Mouse (Mus musculus) liver (tissue): ENCODE data around the gene Gm8237.
"Not testable (repeated sequence)": the region's sequence is repeated elsewhere in the genome, so short reads cannot be mapped to it uniquely, and the experiment has no call there.

Experiments
- DNase-seq: peaks from one replicate; pipeline ENCODE4 v3.0.0-alpha.2; 2020; ENCODE audit warnings: mixed read lengths

The Gm8237 gene

GRCm38 (mm10) chr14:5880241-5880640 is at the start of gene Gm8237:
Gene Gm8237, minus strand, starts transcription at chr14:5880382.
- peak; percentile 1 for DNase-seq

GRCm38 (mm10) chr14:5923276-5923675 is 43.1 kb upstream of the Gm8237 start:
- not testable (repeated sequence) for DNase-seq

- not testable (repeated sequence) for DNase-seq
These were observed 38.3 kb upstream of the Gm8237 start for GRCm38 (mm10) chr14:5918330-5918942.

- not testable (repeated sequence) for DNase-seq
These were observed 33.5 kb upstream of the Gm8237 start for GRCm38 (mm10) chr14:5913701-5914100.

GRCm38 (mm10) chr14:5879791-5880190 is 391 bp downstream of the Gm8237 start:
- peak; percentile 1 for DNase-seq

- peak; percentile 7 for DNase-seq
These were observed 1.0 kb downstream of the Gm8237 start for GRCm38 (mm10) chr14:5879136-5879535.

- DNase-seq: not testable (repeated sequence)
These were observed 24.3 kb downstream of the Gm8237 start for GRCm38 (mm10) chr14:5855911-5856310.

- not testable (repeated sequence) for DNase-seq
These were observed 50.0 kb downstream of the Gm8237 start, which contains the start of gene Gm3424 for GRCm38 (mm10) chr14:5830229-5830628. Gene Gm3424, minus strand, starts transcription at chr14:5830329.

GRCm38 (mm10) chr14:5812699-5813356 is 67.4 kb downstream of the Gm8237 start:
- not testable (repeated sequence) for DNase-seq
